Comparison of ENCODE assay signal across 30 mouse cellular contexts in genomic region chr10:76541336-76542085, GRCm38 (mm10). TPM values are rescaled to one million over a fixed set of nuclear protein-coding genes. Genes with fewer than 3 reads are reported as not detected.
DNase-seq lines count a peak whose midpoint lies in the region; ATAC-seq lines count a peak whose summit lies in the region.
"Had no signal": no experiment of that assay in that cellular context is flagged by ENCODE, and none has a peak within 500 bp of the region (broad histone marks: within the 10 kb centered on the region; RNA-seq: fewer than 3 reads in every experiment).

No protein-coding gene starts in this region.

- no peak overlapping the region for H3K4me2 ChIP-seq in hindbrain, embryonic 13.5 days
- H3K4me2 ChIP-seq: forebrain, embryonic 13.5 days; heart, embryonic 11.5 days; hindbrain, embryonic 12.5 days; neural tube, embryonic 12.5 days had no signal

- H3K27me3 ChIP-seq in megakaryocyte, embryonic 14.5 days (replicated peaks): peaks cover 2% of the 10 kb centered on the region
- no peaks in the 10 kb centered on the region for H3K27me3 ChIP-seq in hindbrain, embryonic 13.5 days
- H3K27me3 ChIP-seq: forebrain, embryonic 13.5 days; hindbrain, embryonic 12.5 days; neural tube, embryonic 12.5 days had no signal

- H3K27ac ChIP-seq in hindbrain, embryonic 13.5 days: no peak overlapping the region
- H3K27ac ChIP-seq: forebrain, embryonic 13.5 days; hindbrain, embryonic 12.5 days; neural tube, embryonic 12.5 days had no signal

- WGBS in hindbrain, embryonic 13.5 days: 95% methylated on average over 11 of the region's 11 CpGs

- peaks cover 90% of the 10 kb centered on the region for H3K4me1 ChIP-seq in megakaryocyte, embryonic 14.5 days
- H3K4me1 ChIP-seq in hindbrain, embryonic 13.5 days (replicated peaks): no peaks in the 10 kb centered on the region
- H3K4me1 ChIP-seq: forebrain, embryonic 13.5 days; hindbrain, embryonic 12.5 days; neural tube, embryonic 12.5 days had no signal

- peak overlapping the region; percentile 26 for H3K4me3 ChIP-seq in megakaryocyte, embryonic 14.5 days (replicated peaks)
- H3K4me3 ChIP-seq in hindbrain, embryonic 13.5 days: no peak overlapping the region
- H3K4me3 ChIP-seq: forebrain, embryonic 13.5 days; hindbrain, embryonic 12.5 days; neural tube, embryonic 12.5 days had no signal

- DNase-seq in thymus, postnatal 25 days: peak; percentile 16
- no peak for DNase-seq in thymus, adult 18-20 months
- no peak for DNase-seq in layer of hippocampus, postnatal 10 days (ENCODE audit: low spot score in 2 of 2)
- no peak for DNase-seq in frontal cortex, adult 2 months (ENCODE audit: extremely low spot score in 1 of 2, low spot score in 1 of 2)
- DNase-seq: adrenal gland, postnatal 36 days; cerebellum, adult 11 months; cerebellum, postnatal 14 days; kidney, adult 2 months; kidney, postnatal 10 days; lung, adult 18-20 months; lung, postnatal 10 days; midbrain, embryonic 14.5 days; retina, postnatal 1 day; thymus, postnatal 4 days had no signal

- no peaks in the 10 kb centered on the region for H3K9me3 ChIP-seq in megakaryocyte, embryonic 14.5 days
- no peaks in the 10 kb centered on the region for H3K9me3 ChIP-seq in hindbrain, embryonic 13.5 days
- H3K9me3 ChIP-seq: forebrain, embryonic 13.5 days; hindbrain, embryonic 12.5 days; neural tube, embryonic 12.5 days had no signal

- H3K9ac ChIP-seq in hindbrain, embryonic 13.5 days: no peak overlapping the region
- H3K9ac ChIP-seq: forebrain, embryonic 13.5 days; hindbrain, embryonic 12.5 days; neural tube, embryonic 12.5 days had no signal

- peaks cover 100% of the 10 kb centered on the region for H3K36me3 ChIP-seq in megakaryocyte, embryonic 14.5 days (replicated peaks; ENCODE audit: low read length)
- H3K36me3 ChIP-seq in hindbrain, embryonic 13.5 days: peaks cover 100% of the 10 kb centered on the region

- ATAC-seq in common myeloid progenitor, adult 5-6 weeks (replicated peaks; ENCODE audit: low read depth, poor library complexity, severe bottlenecking): peak; percentile 91
- no peak for ATAC-seq in hindbrain, embryonic 13.5 days (ENCODE audit: low FRiP score)
- ATAC-seq: forebrain, embryonic 13.5 days had no signal

RNA-seq across cellular contexts. Expression of gene Lss, which starts 10.1 kb away (rescaled TPM):
- total RNA-seq in common myeloid progenitor, adult 5-6 weeks (2017): 4.2 and 5.1 TPM in 2 replicates
- polyA plus RNA-seq in megakaryocyte, embryonic 14.5 days (2012; ENCODE audit: insufficient read depth, low replicate concordance): 13.1 and 30.8 TPM in 2 replicates
- polyA plus RNA-seq in hindbrain, embryonic 13.5 days (2015; fragmentation: Nextera tagmentation; extraction: Ambion mirVana): 37.9 and 45.6 TPM in 2 replicates
- total RNA-seq in layer of hippocampus, postnatal 10 days (2021): 10 to 100 TPM; 62.0 to 65.8 TPM
- 27.3 and 29.2 TPM in 2 replicates for polyA plus RNA-seq in frontal cortex, adult 2 months (2012; rRNA removed)

RNA-seq across cellular contexts. Expression of gene Spatc1l, which starts 20.6 kb away (rescaled TPM):
- not detected in 2 replicates for total RNA-seq in common myeloid progenitor, adult 5-6 weeks (2017)
- not detected in 2 replicates for polyA plus RNA-seq in megakaryocyte, embryonic 14.5 days (2012; ENCODE audit: insufficient read depth, low replicate concordance)
- not detected in 2 replicates for polyA plus RNA-seq in hindbrain, embryonic 13.5 days (2015; fragmentation: Nextera tagmentation; extraction: Ambion mirVana)
- total RNA-seq in layer of hippocampus, postnatal 10 days (2021): not detected
- 0.44 and 0.46 TPM in 2 replicates for polyA plus RNA-seq in frontal cortex, adult 2 months (2012; rRNA removed)
- total RNA-seq: gastrocnemius, adult 8-10 months; layer of hippocampus, postnatal 25 days; liver, adult 2 months had no signal
- polyA plus RNA-seq: embryonic facial prominence, embryonic 14.5 days; heart, embryonic 11.5 days; heart, postnatal 0 days; hindbrain, embryonic 12.5 days; limb, embryonic 11.5 days; midbrain, embryonic 14.5 days; neural tube, embryonic 12.5 days; stomach, embryonic 16.5 days had no signal

RNA-seq across cellular contexts. Expression of gene Ftcd, which starts 33.9 kb away (rescaled TPM):
- total RNA-seq in common myeloid progenitor, adult 5-6 weeks (2017): not detected in 2 replicates
- not detected in 2 replicates for polyA plus RNA-seq in megakaryocyte, embryonic 14.5 days (2012; ENCODE audit: insufficient read depth, low replicate concordance)
- 0.16 TPM in 1 of 2 replicates, not detected in the other for polyA plus RNA-seq in hindbrain, embryonic 13.5 days (2015; fragmentation: Nextera tagmentation; extraction: Ambion mirVana)
- total RNA-seq in layer of hippocampus, postnatal 10 days (2021): not detected
- 0.02 TPM in 1 of 2 replicates, not detected in the other for polyA plus RNA-seq in frontal cortex, adult 2 months (2012; rRNA removed)
- total RNA-seq: adrenal gland, adult 18-20 months; layer of hippocampus, postnatal 25 days had no signal
- polyA plus RNA-seq: C2C12; forebrain, embryonic 13.5 days; hindbrain, embryonic 12.5 days; limb, embryonic 11.5 days; midbrain, embryonic 14.5 days; neural tube, embryonic 12.5 days had no signal
